ENCODE assay signal across 10 mouse cellular contexts in genomic region chr12:111145269-111145668, GRCm38 (mm10). TPM values are rescaled to one million over a fixed set of nuclear protein-coding genes. Genes with fewer than 3 reads are reported as not detected.
DNase-seq lines count a peak whose midpoint lies in the region; ATAC-seq lines count a peak whose summit lies in the region.
"Had no signal": no experiment of that assay in that cellular context is flagged by ENCODE, and none has a peak within 500 bp of the region (broad histone marks: within the 10 kb centered on the region; RNA-seq: fewer than 3 reads in every experiment).

No protein-coding gene starts in this region.

- peaks cover 31% of the 10 kb centered on the region for H3K4me1 ChIP-seq in forebrain, embryonic 15.5 days

- no peaks in the 10 kb centered on the region for H3K36me3 ChIP-seq in forebrain, embryonic 15.5 days

- WGBS in forebrain, embryonic 15.5 days: 43% methylated on average over 9 of the region's 9 CpGs

- ATAC-seq in forebrain, embryonic 15.5 days (replicated peaks): peak; percentile 43

- no peaks in the 10 kb centered on the region for H3K27me3 ChIP-seq in forebrain, embryonic 15.5 days

- H3K4me2 ChIP-seq in forebrain, embryonic 15.5 days (replicated peaks): no peak overlapping the region
- H3K4me2 ChIP-seq: liver, embryonic 11.5 days had no signal

- no peak overlapping the region for H3K9ac ChIP-seq in forebrain, embryonic 15.5 days (replicated peaks)

- H3K27ac ChIP-seq in forebrain, embryonic 15.5 days (replicated peaks): peak overlapping the region; percentile 36

- no peaks in the 10 kb centered on the region for H3K9me3 ChIP-seq in forebrain, embryonic 15.5 days

- DNase-seq in layer of hippocampus, adult 11-12 months (ENCODE audit: low spot score): peak; percentile 79
- DNase-seq in layer of hippocampus, adult 9-10 months (ENCODE audit: low spot score): no peak
- DNase-seq in layer of hippocampus, postnatal 10 days (ENCODE audit: low spot score in 2 of 2): peak; percentile 70 to 78
- DNase-seq in right cerebral cortex, postnatal 14 days: peak; percentile 61
- DNase-seq in adrenal gland, adult 8-10 months: no peak
- DNase-seq in urinary bladder, postnatal 36 days (ENCODE audit: low spot score in 2 of 2): no peak
- DNase-seq in T-cell, adult 2 months (ENCODE audit: low spot score): no peak
- DNase-seq: heart, postnatal 14 days had no signal

- H3K4me3 ChIP-seq in forebrain, embryonic 15.5 days: no peak overlapping the region

RNA-seq across cellular contexts. Expression of gene Traf3, which starts 20.9 kb away (rescaled TPM):
- 14.7 and 17.3 TPM in 2 replicates for polyA plus RNA-seq in forebrain, embryonic 15.5 days (2015; fragmentation: Nextera tagmentation; extraction: Ambion mirVana)
- total RNA-seq in layer of hippocampus, postnatal 10 days (2021): 10 to 100 TPM; 94.1 to 99.9 TPM
- total RNA-seq in adrenal gland, adult 8-10 months (2022): 10 to 100 TPM; 29.8 to 36.7 (median 34.2) TPM

RNA-seq across cellular contexts. Expression of gene 4930595D18Rik, which starts 39.0 kb away (rescaled TPM):
- not detected in 2 replicates for polyA plus RNA-seq in forebrain, embryonic 15.5 days (2015; fragmentation: Nextera tagmentation; extraction: Ambion mirVana)
- not detected for total RNA-seq in layer of hippocampus, postnatal 10 days (2021)
- total RNA-seq in adrenal gland, adult 8-10 months (2022): not detected
- total RNA-seq: heart, postnatal 14 days had no signal
- polyA plus RNA-seq: liver, embryonic 11.5 days had no signal

Comparison
In these comparisons a context has a peak if more than half of its experiments do, and no peak if none do; other contexts are left out.
1. DNase-seq: peak in layer of hippocampus, adult 11-12 months (single experiment), layer of hippocampus, postnatal 10 days (2 of 2) and right cerebral cortex, postnatal 14 days (single experiment); none in layer of hippocampus, adult 9-10 months (single experiment), adrenal gland, adult 8-10 months (single experiment), urinary bladder, postnatal 36 days (0 of 2) and T-cell, adult 2 months (single experiment).